Mouse (Mus musculus) spleen, adult 12 weeks (tissue): Measurements from ENCODE around the gene Tmem80.

ENCODE experiments used
- DNase-seq: peaks from one replicate; pipeline ENCODE4 v3.0.0; 2022; ENCODE audit warnings: low spot score

Tmem80 gene

GRCm38 (mm10) chr7:141327469-141328372 is at the start of gene Tmem80, which contains the start of gene Deaf1:
TSS of gene Tmem80 (plus strand) at chr7:141327739.
TSS of gene Deaf1 (minus strand) at chr7:141327690.
- DNase-seq: peak; percentile 96

- no peak for DNase-seq
These were observed 48.6 kb upstream of the Tmem80 start, which contains the start of gene Sct for GRCm38 (mm10) chr7:141278766-141279590. TSS of gene Sct (minus strand) at chr7:141279133.

GRCm38 (mm10) chr7:141281442-141281841 is 46.1 kb upstream of the Tmem80 start:
- no peak for DNase-seq

GRCm38 (mm10) chr7:141282756-141283155 is 44.8 kb upstream of the Tmem80 start:
- no peak for DNase-seq

- DNase-seq: no peak
These were observed 39.5 kb upstream of the Tmem80 start for GRCm38 (mm10) chr7:141288042-141288441.

- DNase-seq: no peak
These were observed 35.5 kb upstream of the Tmem80 start, which contains the start of gene Drd4 for GRCm38 (mm10) chr7:141291921-141292582. TSS of gene Drd4 (plus strand) at chr7:141292006.

- DNase-seq: no peak
These were observed 34.8 kb upstream of the Tmem80 start for GRCm38 (mm10) chr7:141292583-141293388.

GRCm38 (mm10) chr7:141293852-141294471 is 33.6 kb upstream of the Tmem80 start:
- DNase-seq: no peak

- DNase-seq: no peak
These were observed 33.1 kb upstream of the Tmem80 start for GRCm38 (mm10) chr7:141294479-141294878.

- DNase-seq: no peak
These were observed 29.5 kb upstream of the Tmem80 start for GRCm38 (mm10) chr7:141297926-141298650.

- DNase-seq: no peak
These were observed 28.4 kb upstream of the Tmem80 start for GRCm38 (mm10) chr7:141299175-141299574.

GRCm38 (mm10) chr7:141301386-141301785 is 26.2 kb upstream of the Tmem80 start:
- DNase-seq: no peak

GRCm38 (mm10) chr7:141302702-141303268 is 24.8 kb upstream of the Tmem80 start:
- DNase-seq: no peak

- DNase-seq: no peak
These were observed 23.0 kb upstream of the Tmem80 start for GRCm38 (mm10) chr7:141304537-141304936.

- DNase-seq: no peak
These were observed 13.1 kb upstream of the Tmem80 start for GRCm38 (mm10) chr7:141314416-141314815.

- DNase-seq: no peak
These were observed 12.5 kb upstream of the Tmem80 start for GRCm38 (mm10) chr7:141315076-141315475.

GRCm38 (mm10) chr7:141315974-141316373 is 11.6 kb upstream of the Tmem80 start:
- peak; percentile 35 for DNase-seq

- no peak for DNase-seq
These were observed 9.9 kb upstream of the Tmem80 start for GRCm38 (mm10) chr7:141317619-141318132.

- no peak for DNase-seq
These were observed 8.1 kb upstream of the Tmem80 start for GRCm38 (mm10) chr7:141319446-141319845.
